Mouse (Mus musculus) MEL (cell line): Measurements from ENCODE around the gene Eif2b3. TPM values are rescaled to one million over a fixed set of nuclear protein-coding genes. Genes with fewer than 3 reads are reported as not detected.

Experiments
- DNase-seq: peaks from one replicate; pipeline ENCODE4 v3.0.0; 2011; ENCODE audit warnings: low read depth, low spot score
- H3K27ac ChIP-seq: 2 replicates; pipeline ENCODE4 v1.5.1; 2012; ENCODE audit warnings: low read depth, mild to moderate bottlenecking, control low read depth, low read length, moderate library complexity; ENCODE audit not compliant: control insufficient read depth
- H3K27me3 ChIP-seq, 2 experiments: fragments of 150-350 bp in 1 of 2; sonication (generic) in 1 of 2; 2 replicates each; pipeline ENCODE4 v1.6.1; 2012; ENCODE audit warnings: low read length in 2 of 2, mild to moderate bottlenecking in 2 of 2, improper control_type of control experiment in 1 of 2, moderate library complexity in 1 of 2; ENCODE audit not compliant: insufficient read depth in 2 of 2, control insufficient read depth in 1 of 2
- H3K36me3 ChIP-seq, 2 experiments: 2 replicates each; pipeline ENCODE4 v1.6.1; 2012 to 2014; ENCODE audit warnings: low read length in 2 of 2, improper control_type of control experiment in 1 of 2, inconsistent platforms in 1 of 2, mild to moderate bottlenecking in 1 of 2; ENCODE audit not compliant: insufficient read depth in 2 of 2, control insufficient read depth in 1 of 2
- H3K4me1 ChIP-seq, 2 experiments: fragments of 150-350 bp in 1 of 2; sonication (generic) in 1 of 2; 2 replicates each; pipeline ENCODE4 v1.6.1; 2012; ENCODE audit warnings: low read length in 2 of 2, improper control_type of control experiment in 1 of 2, mild to moderate bottlenecking in 1 of 2; ENCODE audit not compliant: insufficient read depth in 2 of 2, control insufficient read depth in 1 of 2
- H3K4me3 ChIP-seq, 2 experiments: fragments of 150-350 bp in 1 of 2; sonication (generic) in 1 of 2; 2 replicates each; pipeline ENCODE4 v1.5.1; 2012; ENCODE audit warnings: low read depth in 2 of 2, low read length in 2 of 2, mild to moderate bottlenecking in 2 of 2, moderate library complexity in 2 of 2, control low read depth in 1 of 2, improper control_type of control experiment in 1 of 2; ENCODE audit not compliant: control insufficient read depth in 1 of 2, insufficient read depth in 1 of 2
- H3K79me2 ChIP-seq: 2 replicates; pipeline ENCODE4 v1.6.1; 2012; ENCODE audit warnings: mild to moderate bottlenecking, low read length, moderate library complexity; ENCODE audit not compliant: control insufficient read depth, poor library complexity, insufficient read depth
- H3K9ac ChIP-seq: 2 replicates; pipeline ENCODE4 v1.6.1; 2012; ENCODE audit warnings: low read depth, mild to moderate bottlenecking, control low read depth, low read length, moderate library complexity; ENCODE audit not compliant: control insufficient read depth, poor library complexity, severe bottlenecking
- H3K9me3 ChIP-seq: fragments of 150-350 bp; sonication (generic); replicated peaks from 2 replicates; pipeline ENCODE4 v1.6.1; 2012; ENCODE audit warnings: mild to moderate bottlenecking, low read length, improper control_type of control experiment, moderate library complexity; ENCODE audit not compliant: insufficient read depth
- BHLHE40 ChIP-seq: IDR thresholded peaks from 2 replicates; pipeline ENCODE4 v1.6.1; 2012; ENCODE audit warnings: low read depth, mild to moderate bottlenecking, inconsistent platforms, low read length, improper control_type of control experiment, borderline replicate concordance
- CHD1 ChIP-seq: IDR thresholded peaks from 2 replicates; pipeline ENCODE4 v1.6.1; 2012; ENCODE audit warnings: low read depth, mild to moderate bottlenecking, inconsistent platforms, low read length, improper control_type of control experiment
- CHD2 ChIP-seq: IDR thresholded peaks from 2 replicates; pipeline ENCODE4 v1.6.1; 2011; ENCODE audit warnings: low read length, improper control_type of control experiment
- CTCF ChIP-seq, 3 experiments: IDR thresholded peaks in 2 of 3; conservative IDR thresholded peaks in 1 of 3; 2 replicates each; pipeline ENCODE4 v1.5.1; 2011 to 2012; ENCODE audit warnings: low read length in 3 of 3, low read depth in 2 of 3, mild to moderate bottlenecking in 2 of 3, improper control_type of control experiment in 1 of 3, inconsistent platforms in 1 of 3, mixed read lengths in 1 of 3, moderate library complexity in 1 of 3; ENCODE audit not compliant: control insufficient read depth in 1 of 3, insufficient read depth in 1 of 3, poor library complexity in 1 of 3, severe bottlenecking in 1 of 3
- EP300 ChIP-seq, 2 experiments: IDR thresholded peaks; 2 replicates each; pipeline ENCODE4 v1.6.1; 2011; ENCODE audit warnings: improper control_type of control experiment in 2 of 2, low read length in 2 of 2, low read depth in 1 of 2, mild to moderate bottlenecking in 1 of 2
- ETS1 ChIP-seq: IDR thresholded peaks from 2 replicates; pipeline ENCODE4 v1.6.1; 2012; ENCODE audit warnings: low read depth, mild to moderate bottlenecking, inconsistent platforms, low read length, improper control_type of control experiment, moderate library complexity
- GABPA ChIP-seq: IDR thresholded peaks from 2 replicates; pipeline ENCODE4 v1.6.1; 2012; ENCODE audit warnings: low read depth, mild to moderate bottlenecking, inconsistent platforms, low read length, improper control_type of control experiment, moderate library complexity
- HCFC1 ChIP-seq: IDR thresholded peaks from 2 replicates; pipeline ENCODE4 v1.6.1; 2012; ENCODE audit warnings: low read depth, mild to moderate bottlenecking, inconsistent platforms, low read length, improper control_type of control experiment, moderate library complexity
- JUND ChIP-seq: IDR thresholded peaks from 2 replicates; pipeline ENCODE4 v1.6.1; 2011; ENCODE audit warnings: low read depth, mild to moderate bottlenecking, improper control_type of control experiment, low read length
- KAT2A ChIP-seq: conservative IDR thresholded peaks from 2 replicates; pipeline ENCODE4 v1.6.1; 2012; ENCODE audit warnings: low read depth, low read length, improper control_type of control experiment, inconsistent platforms
- MAX ChIP-seq: IDR thresholded peaks from 2 replicates; pipeline ENCODE4 v1.6.1; 2011; ENCODE audit warnings: low read length, improper control_type of control experiment
- MEF2A ChIP-seq: IDR thresholded peaks from 2 replicates; pipeline ENCODE4 v1.6.1; 2014; ENCODE audit warnings: low read depth, mild to moderate bottlenecking, inconsistent platforms, low read length, improper control_type of control experiment; ENCODE audit not compliant: poor library complexity, insufficient replicate concordance, severe bottlenecking; ENCODE audit errors: extremely low read depth
- MYB ChIP-seq: IDR thresholded peaks from 2 replicates; pipeline ENCODE4 v1.6.1; 2011; ENCODE audit warnings: mild to moderate bottlenecking, low read depth, low read length, improper control_type of control experiment
- MYC ChIP-seq: IDR thresholded peaks from 2 replicates; pipeline ENCODE4 v1.6.1; 2011; ENCODE audit warnings: low read depth, mild to moderate bottlenecking, low read length, improper control_type of control experiment, moderate library complexity
- NRF1 ChIP-seq: IDR thresholded peaks from 2 replicates; pipeline ENCODE4 v1.6.1; 2014; ENCODE audit warnings: low read depth, mild to moderate bottlenecking, inconsistent platforms, low read length, improper control_type of control experiment, moderate library complexity; ENCODE audit not compliant: poor library complexity, insufficient read depth, severe bottlenecking
- POLR2A ChIP-seq, 2 experiments: IDR thresholded peaks; 2 replicates each; pipeline ENCODE4 v1.6.1; 2011 to 2012; ENCODE audit warnings: low read length in 2 of 2, mild to moderate bottlenecking in 2 of 2, control low read depth in 1 of 2, improper control_type of control experiment in 1 of 2, low read depth in 1 of 2, moderate library complexity in 1 of 2; ENCODE audit not compliant: control insufficient read depth in 1 of 2, insufficient read depth in 1 of 2, poor library complexity in 1 of 2
- POLR2AphosphoS2 ChIP-seq: IDR thresholded peaks from 2 replicates; pipeline ENCODE4 v1.6.1; 2011; ENCODE audit warnings: low read length, improper control_type of control experiment
- POLR2AphosphoS5 ChIP-seq: IDR thresholded peaks from 2 replicates; pipeline ENCODE4 v1.6.1; 2012; ENCODE audit warnings: low read depth, borderline replicate concordance, mild to moderate bottlenecking, inconsistent platforms, low read length, moderate library complexity, mixed read lengths
- RCOR1 ChIP-seq: IDR thresholded peaks from 2 replicates; pipeline ENCODE4 v1.6.1; 2012; ENCODE audit warnings: low read depth, mild to moderate bottlenecking, inconsistent platforms, low read length, improper control_type of control experiment
- TCF12 ChIP-seq: IDR thresholded peaks from 2 replicates; pipeline ENCODE4 v1.6.1; 2014; ENCODE audit warnings: low read depth, mild to moderate bottlenecking, inconsistent platforms, low read length, improper control_type of control experiment, moderate library complexity
- UBTF ChIP-seq: IDR thresholded peaks from 2 replicates; pipeline ENCODE4 v1.6.1; 2012; ENCODE audit warnings: low read depth, mild to moderate bottlenecking, inconsistent platforms, low read length, improper control_type of control experiment, moderate library complexity, borderline replicate concordance; ENCODE audit not compliant: insufficient read depth
- USF1 ChIP-seq: IDR thresholded peaks from 2 replicates; pipeline ENCODE4 v1.6.1; 2014; ENCODE audit warnings: low read depth, mild to moderate bottlenecking, inconsistent platforms, low read length, improper control_type of control experiment, moderate library complexity
- ZMIZ1 ChIP-seq: IDR thresholded peaks from 2 replicates; pipeline ENCODE4 v1.6.1; 2012; ENCODE audit warnings: low read depth, mild to moderate bottlenecking, inconsistent platforms, low read length, improper control_type of control experiment, moderate library complexity
- ZNF384 ChIP-seq: IDR thresholded peaks from 2 replicates; pipeline ENCODE4 v1.6.1; 2012; ENCODE audit warnings: low read depth, mild to moderate bottlenecking, inconsistent platforms, low read length, improper control_type of control experiment
- polyA plus RNA-seq, 2 experiments: library from polyadenylated mRNA; stranded (reverse) in 1 of 2; unstranded in 1 of 2; fragments of >175 nt in 1 of 2; fragments of >200 nt in 1 of 2; gene quantifications; 2 replicates each; pipeline versions ENCODE4 v1.2.1 to v1.2.4; 2012; ENCODE audit warnings: low replicate concordance in 2 of 2, low read depth in 1 of 2; ENCODE audit not compliant: insufficient read length in 2 of 2, insufficient read depth in 1 of 2, missing spikeins in 1 of 2
- total RNA-seq: library from RNA; depleted of rRNA; stranded (reverse); fragments of 300-350 nt; gene quantifications from 2 replicates; pipeline ENCODE4 v1.2.3, GENCODE M21; 2012

Gene Eif2b3
- total and polyA plus RNA-seq, 3 experiments = 77.5 to 79.3 TPM; not detected in 1

GRCm38 (mm10) chr4:117062700-117063390 is 43.6 kb downstream of the Eif2b3 start:
- no peak overlapping the region for H3K9ac ChIP-seq
- H3K9me3 ChIP-seq = no peaks in the 10 kb centered on the region
- TF ChIP-seq ZMIZ1 = no peak
- TF ChIP-seq HCFC1 = no peak
- TF ChIP-seq TCF12 = no peak
- no peak for TF ChIP-seq RCOR1
- TF ChIP-seq KAT2A = no peak
- no peak for TF ChIP-seq BHLHE40
- no peak for TF ChIP-seq UBTF
- no peak for TF ChIP-seq MEF2A
- TF ChIP-seq CTCF (IDR thresholded peaks at IDR 0.05 in 2 of 3, conservative IDR thresholded peaks at IDR 0.05 in 1 of 3; ENCODE audit: control insufficient read depth in 1 of 3, insufficient read depth in 1 of 3, low read depth in 2 of 3, low read length in 3 of 3, poor library complexity in 1 of 3, severe bottlenecking in 1 of 3) = no peak
- no peak for TF ChIP-seq CHD2
- TF ChIP-seq EP300 (IDR thresholded peaks at IDR 0.05; ENCODE audit: low read depth in 1 of 2, low read length in 2 of 2) = no peak
- TF ChIP-seq GABPA = no peak
- TF ChIP-seq POLR2AphosphoS2 = no peak
- TF ChIP-seq ZNF384 = no peak
- TF ChIP-seq USF1 = no peak
- TF ChIP-seq CHD1 = no peak
- no peaks in the 10 kb centered on the region for H3K27me3 ChIP-seq
- peaks cover 4 to 14% of the 10 kb centered on the region in 2 experiments for H3K36me3 ChIP-seq
- no peak overlapping the region for H3K4me3 ChIP-seq
- H3K79me2 ChIP-seq = no peaks in the 10 kb centered on the region
- no peak overlapping the region for H3K27ac ChIP-seq
- DNase-seq = no peak
- H3K4me1 ChIP-seq = peaks cover 0 to 4% of the 10 kb centered on the region in 2 experiments; a peak in 1 of 4 replicates

- Histone ChIP-seq H3K79me2 (no peaks in the 10 kb centered on the region), H3K9ac (no peak overlapping the region), H3K9me3 (no peaks in the 10 kb centered on the region), H3K4me1 (no peaks in the 10 kb centered on the region; a peak in 1 of 4 replicates), H3K27ac (no peak overlapping the region), H3K36me3 (peaks cover 2 to 21% of the 10 kb centered on the region in 2 experiments; a peak in 3 of 4 replicates)
- DNase-seq = no peak
- TF ChIP-seq CTCF (IDR thresholded peaks at IDR 0.05 in 2 of 3, conservative IDR thresholded peaks at IDR 0.05 in 1 of 3; ENCODE audit: control insufficient read depth in 1 of 3, insufficient read depth in 1 of 3, low read depth in 2 of 3, low read length in 3 of 3, poor library complexity in 1 of 3, severe bottlenecking in 1 of 3) = no peak
- TF ChIP-seq MYC = no peak
- no peak for TF ChIP-seq USF1
- TF ChIP-seq POLR2AphosphoS5 = no peak
- TF ChIP-seq ETS1 = no peak
- TF ChIP-seq MAX = no peak
- no peak for TF ChIP-seq BHLHE40
- no peak for TF ChIP-seq ZMIZ1
- TF ChIP-seq KAT2A = no peak
- no peak for TF ChIP-seq JUND
- TF ChIP-seq NRF1 = no peak
- TF ChIP-seq CHD2 = no peak
- TF ChIP-seq CHD1 = no peak
- TF ChIP-seq MEF2A = no peak
- TF ChIP-seq GABPA = no peak
- no peak for TF ChIP-seq ZNF384
- no peak for TF ChIP-seq POLR2A (IDR thresholded peaks at IDR 0.05; ENCODE audit: control insufficient read depth in 1 of 2, insufficient read depth in 1 of 2, low read depth in 1 of 2, low read length in 2 of 2, poor library complexity in 1 of 2)
- no peak for TF ChIP-seq MYB
- TF ChIP-seq, all 39 proteins: peak for 0
- H3K4me3 ChIP-seq = no peak overlapping the region
- no peaks in the 10 kb centered on the region for H3K27me3 ChIP-seq
These were observed 48.8 kb downstream of the Eif2b3 start for GRCm38 (mm10) chr4:117068035-117068434.
